Mouse (Mus musculus) adrenal gland, postnatal 14 days (tissue): ENCODE measurements at regions not wholly inside any gene's neighbourhood (a gene's known extent, or its start where the extent isn't known, plus 50 kb on each side); places are given as distances from the start of the nearest gene placed in this dataset.

Experiments used
- DNase-seq: peaks from one replicate; pipeline ENCODE4 v3.0.0; 2021; ENCODE audit warnings: mixed read lengths

GRCm38 (mm10) chr15:64520568-64520967, 296.9 kb upstream of the Gm21798 start:
- DNase-seq: no peak

GRCm38 (mm10) chr15:64532260-64533120, 285.0 kb upstream of the Gm21798 start:
- DNase-seq: peak; percentile 30

- DNase-seq: no peak
Measured at GRCm38 (mm10) chr15:64533169-64533795, 284.2 kb upstream of the Gm21798 start.

GRCm38 (mm10) chr15:64534166-64534565, 283.3 kb upstream of the Gm21798 start:
- no peak for DNase-seq

- DNase-seq: no peak
Measured at GRCm38 (mm10) chr15:64535160-64535559, 282.3 kb upstream of the Gm21798 start.

- no peak for DNase-seq
Measured at GRCm38 (mm10) chr15:64541395-64541794, 276.1 kb upstream of the Gm21798 start.

- no peak for DNase-seq
Measured at GRCm38 (mm10) chr15:64542250-64542901, 275.1 kb upstream of the Gm21798 start.

- DNase-seq: no peak
Measured at GRCm38 (mm10) chr15:64542908-64543307, 274.6 kb upstream of the Gm21798 start.

- DNase-seq: no peak
Measured at GRCm38 (mm10) chr15:64546035-64546434, 271.5 kb upstream of the Gm21798 start.

GRCm38 (mm10) chr15:64557540-64557939, 260.0 kb upstream of the Gm21798 start:
- DNase-seq: no peak

- no peak for DNase-seq
Measured at GRCm38 (mm10) chr15:64558220-64558619, 259.3 kb upstream of the Gm21798 start.

- no peak for DNase-seq
Measured at GRCm38 (mm10) chr15:64562431-64563111, 254.9 kb upstream of the Gm21798 start.

- DNase-seq: no peak
Measured at GRCm38 (mm10) chr15:64564703-64565102, 252.8 kb upstream of the Gm21798 start.

- no peak for DNase-seq
Measured at GRCm38 (mm10) chr15:64576891-64577535, 240.5 kb upstream of the Gm21798 start.

- DNase-seq: no peak
Measured at GRCm38 (mm10) chr15:64578991-64579390, 238.5 kb upstream of the Gm21798 start.

GRCm38 (mm10) chr15:64580481-64580880, 237.0 kb upstream of the Gm21798 start:
- no peak for DNase-seq

GRCm38 (mm10) chr15:64581046-64581445, 236.4 kb upstream of the Gm21798 start:
- peak; percentile 42 for DNase-seq

GRCm38 (mm10) chr15:64584129-64584528, 233.4 kb upstream of the Gm21798 start:
- DNase-seq: no peak

GRCm38 (mm10) chr15:64586776-64587175, 230.7 kb upstream of the Gm21798 start:
- DNase-seq: no peak

GRCm38 (mm10) chr15:64590092-64590881, 227.2 kb upstream of the Gm21798 start:
- no peak for DNase-seq

- DNase-seq: no peak
Measured at GRCm38 (mm10) chr15:64613503-64613902, 204.0 kb upstream of the Gm21798 start.
